Mouse (Mus musculus): ENCODE results near the gene Ntrk3.

DNA sequence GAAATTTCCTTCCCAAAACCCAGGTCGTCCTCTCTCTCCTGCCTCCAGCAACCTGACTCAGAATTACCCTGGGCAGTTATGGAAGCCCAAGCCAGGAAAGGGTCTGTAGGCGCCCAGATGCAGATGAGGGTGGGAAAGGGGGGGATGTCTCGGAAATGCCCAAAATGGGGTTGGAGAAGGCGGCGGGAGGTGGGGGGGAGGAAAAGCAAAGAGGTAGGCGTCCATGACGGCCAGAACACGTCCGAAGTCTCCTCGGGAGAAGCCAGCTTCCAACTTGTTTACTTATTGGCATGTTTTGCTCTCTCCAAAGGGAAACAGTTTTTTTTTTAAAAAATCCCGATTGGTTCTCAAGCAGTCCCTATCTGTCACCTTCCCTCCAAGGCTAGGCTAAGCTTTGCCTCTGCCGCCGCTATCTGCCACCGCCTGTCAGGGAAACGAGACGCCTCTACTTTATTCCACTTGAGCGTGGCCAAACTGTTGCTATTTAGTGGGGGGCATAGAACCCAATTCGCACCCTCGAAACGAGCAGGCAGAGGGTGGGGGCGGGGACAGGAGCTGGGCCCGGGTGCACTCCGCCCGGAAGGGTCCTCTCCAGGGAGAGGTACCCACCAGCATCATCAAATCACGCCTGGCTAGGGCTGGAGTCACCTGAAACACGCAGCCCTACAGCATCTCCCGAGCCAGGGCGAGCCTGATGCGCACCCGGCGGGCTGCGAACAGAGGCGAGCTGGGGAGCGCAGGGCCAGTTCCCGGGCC is 160.9 kb downstream of the Ntrk3 start:
- TF ChIP-seq CTCF (IDR thresholded peaks at IDR 0.05; ENCODE audit: control insufficient read depth, insufficient read depth, insufficient replicate concordance, low read depth, low read length) (no peak), POLR2A (IDR thresholded peaks at IDR 0.05; ENCODE audit: control insufficient read depth, low read depth, low read length) (no peak)

Data from testis, adult 2 months (tissue).